Mouse (Mus musculus) right cerebral cortex, adult 18-20 months (tissue): Measurements from ENCODE around the gene Rasl11a.
A peak's percentile ranks its signal among the peaks of the same experiment; 100 is the strongest.

ENCODE experiments used
- DNase-seq: peaks from one replicate; pipeline ENCODE4 v3.0.0; 2022; ENCODE audit warnings: mixed read lengths

The Rasl11a gene

DNA sequence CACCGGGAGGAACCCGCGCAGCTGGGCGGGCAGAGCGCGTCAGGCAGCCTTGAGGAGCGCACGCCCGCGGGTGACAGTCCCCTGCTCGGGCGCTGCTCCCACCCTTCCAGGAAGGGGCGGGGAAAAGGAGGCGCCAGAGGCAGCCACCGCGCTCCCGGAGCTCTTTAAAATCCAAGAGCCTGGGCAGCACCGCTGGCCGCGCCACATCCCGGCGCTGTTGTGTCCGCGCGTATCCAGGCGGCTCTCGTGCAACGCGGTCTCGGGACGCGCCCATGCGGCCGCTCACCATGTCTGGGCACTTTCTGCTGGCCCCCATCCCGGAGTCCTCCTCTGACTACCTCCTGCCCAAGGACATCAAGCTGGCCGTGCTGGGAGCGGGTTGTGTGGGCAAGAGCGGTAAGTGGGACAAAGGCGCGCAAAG lies at the start of gene Rasl11a:
Gene Rasl11a (plus strand): TSS at position 127 of the 421 bp plus-strand sequence.
- DNase-seq: peak; percentile 87

DNA sequence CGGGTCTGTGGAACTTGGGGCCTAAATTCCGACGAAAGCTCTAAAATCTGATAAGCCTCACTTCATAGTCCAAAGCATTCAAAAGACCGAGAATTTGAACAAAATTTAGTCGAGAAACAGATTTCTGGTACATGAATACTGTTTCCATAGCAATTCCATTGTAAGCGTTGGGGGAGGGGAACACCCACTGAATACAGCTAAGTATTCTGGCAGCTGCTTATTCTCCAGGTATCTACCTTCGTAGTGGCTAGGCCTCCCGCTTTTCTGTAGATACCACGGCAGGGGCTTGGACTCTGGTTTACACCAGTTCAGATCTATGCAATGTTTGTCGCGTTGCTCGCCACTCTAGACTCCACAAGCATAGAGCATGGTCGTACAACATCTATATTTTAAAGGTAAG lies 49.1 kb upstream of the Rasl11a start:
- DNase-seq: peak; percentile 30

DNA sequence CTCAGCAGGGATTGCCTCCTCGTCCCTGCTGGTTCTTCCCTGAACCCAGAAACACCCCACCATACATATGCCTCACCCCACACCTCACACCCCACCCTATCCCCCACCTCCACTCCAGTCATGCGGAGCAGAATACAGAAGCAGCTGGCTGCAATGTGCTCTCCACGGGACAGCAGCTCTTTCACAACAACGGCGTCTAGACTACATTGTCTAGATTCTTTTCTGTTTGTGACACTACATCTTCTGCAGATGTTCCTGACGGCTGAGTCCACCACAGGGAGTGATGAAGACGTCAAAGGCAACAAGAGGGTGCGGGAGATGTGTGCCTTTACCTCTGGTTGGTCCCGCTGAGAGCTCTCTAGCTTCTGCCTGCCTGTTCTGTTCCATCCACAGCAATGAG lies 46.8 kb upstream of the Rasl11a start:
- no peak for DNase-seq

DNA sequence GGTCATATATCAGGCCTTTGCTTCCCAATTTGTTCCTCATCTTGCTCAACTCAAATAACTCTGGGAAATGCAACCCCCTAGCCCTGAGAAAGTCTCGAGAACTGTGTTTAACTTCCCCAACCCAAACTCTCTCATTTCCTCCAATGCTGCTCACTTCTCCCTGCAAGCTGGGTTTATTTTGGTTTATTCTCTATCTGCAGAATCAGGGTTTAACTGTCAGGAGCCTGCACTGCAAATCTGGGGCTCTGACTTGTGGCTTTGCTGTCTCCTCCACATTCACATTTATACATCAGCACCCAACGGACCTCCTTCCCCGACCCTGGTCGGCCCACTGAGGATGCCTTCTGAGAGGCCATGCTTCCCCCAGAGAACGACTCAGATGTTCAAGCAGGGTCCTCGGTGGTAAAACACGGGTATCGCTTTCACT lies 38.9 kb upstream of the Rasl11a start:
- DNase-seq: no peak

DNA sequence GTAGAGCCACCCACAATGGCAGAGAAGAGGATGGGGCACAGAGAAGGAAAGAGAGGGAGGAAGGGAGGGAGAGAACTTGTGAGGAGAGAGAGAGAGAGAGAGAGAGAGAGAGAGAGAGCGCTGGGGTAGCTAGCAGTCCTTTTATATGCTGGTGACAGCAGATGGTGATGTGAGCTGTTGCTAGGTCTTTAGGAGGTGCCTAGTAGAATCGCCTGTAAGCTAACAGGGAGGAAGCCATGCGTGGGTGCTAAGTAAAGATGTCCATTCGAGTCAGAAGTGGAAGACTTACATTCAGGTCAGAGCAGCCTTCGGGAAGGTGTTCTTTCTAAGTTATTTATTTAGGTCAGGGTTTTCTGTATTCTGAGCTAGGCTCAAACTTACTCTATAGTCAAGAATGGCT lies 34.9 kb upstream of the Rasl11a start:
- peak; percentile 41 for DNase-seq

DNA sequence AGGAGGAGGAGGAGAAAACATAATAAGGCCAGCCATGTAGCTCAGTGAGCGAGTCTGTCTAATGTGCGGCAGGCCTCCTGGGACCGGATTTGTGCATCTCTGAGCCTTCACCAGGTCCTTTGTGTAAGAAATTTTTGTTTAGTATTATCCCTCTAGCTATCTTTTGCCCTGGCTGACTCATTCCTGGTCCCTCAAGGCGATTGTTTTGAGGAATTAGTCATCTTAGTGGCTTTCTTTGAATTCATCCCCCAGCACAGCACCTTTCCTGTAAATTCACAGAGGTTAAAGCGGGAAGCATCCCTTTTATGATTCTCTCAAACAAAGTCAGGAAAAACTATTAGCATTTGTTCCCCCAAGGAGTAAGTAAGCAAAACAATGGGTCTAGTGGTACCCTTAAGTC lies 32.0 kb upstream of the Rasl11a start:
- no peak for DNase-seq

DNA sequence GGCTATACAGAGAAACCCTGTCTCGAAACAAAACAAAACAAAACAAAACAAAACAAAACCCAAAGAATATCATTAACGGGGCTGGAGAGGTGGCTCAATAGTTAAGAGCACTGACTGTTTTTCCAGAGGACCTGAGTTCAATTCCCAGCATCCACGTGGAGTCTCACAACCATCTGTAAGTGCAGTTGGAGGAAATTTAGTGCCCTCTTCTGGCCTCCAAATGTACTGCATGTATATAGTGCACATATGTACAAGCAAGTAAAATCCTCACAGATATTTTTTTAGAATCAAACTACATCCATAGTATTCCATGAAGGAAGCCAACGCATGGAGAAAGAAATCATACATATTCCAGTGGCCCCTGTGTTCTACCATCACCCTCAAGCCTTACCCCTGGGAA lies 31.4 kb upstream of the Rasl11a start:
- DNase-seq: no peak

DNA sequence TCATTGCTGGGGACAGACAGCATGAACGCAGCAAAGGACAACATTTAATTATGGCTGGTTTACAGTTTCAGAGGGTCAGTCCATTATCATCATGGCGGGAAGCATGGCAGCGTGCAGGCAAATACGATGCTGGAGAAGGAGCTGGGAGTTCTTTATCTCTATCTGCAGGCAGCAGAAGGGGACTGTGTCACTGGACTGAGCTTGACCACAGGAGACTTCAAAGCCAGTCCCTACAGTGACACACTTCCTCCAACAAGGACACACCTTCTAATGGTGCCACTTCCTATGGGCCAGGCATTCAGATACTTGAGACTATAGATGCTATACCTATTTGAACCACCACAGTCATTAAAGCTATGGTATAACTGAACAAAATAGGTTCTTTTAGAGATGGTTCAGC lies 29.5 kb upstream of the Rasl11a start:
- DNase-seq: no peak

DNA sequence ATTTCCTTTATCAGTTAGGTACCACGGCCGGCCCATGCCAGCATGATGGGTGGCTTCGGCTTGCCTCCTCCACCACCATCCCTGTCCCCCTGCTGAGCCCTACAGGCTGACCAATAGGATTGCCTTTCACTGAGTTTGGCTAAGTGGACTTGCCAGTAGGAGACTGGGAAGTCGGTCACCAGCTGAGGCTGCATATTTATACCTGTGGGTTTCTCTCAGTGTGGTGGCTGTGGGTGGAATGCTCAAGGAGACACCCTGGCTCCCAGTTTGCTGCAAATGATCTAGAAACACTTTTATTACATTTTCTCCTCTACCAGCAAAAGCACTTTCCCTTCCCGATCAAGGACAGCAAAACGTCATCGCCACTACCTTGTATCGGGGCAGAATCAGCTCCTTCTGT lies 27.3 kb upstream of the Rasl11a start:
- DNase-seq: peak; percentile 43

DNA sequence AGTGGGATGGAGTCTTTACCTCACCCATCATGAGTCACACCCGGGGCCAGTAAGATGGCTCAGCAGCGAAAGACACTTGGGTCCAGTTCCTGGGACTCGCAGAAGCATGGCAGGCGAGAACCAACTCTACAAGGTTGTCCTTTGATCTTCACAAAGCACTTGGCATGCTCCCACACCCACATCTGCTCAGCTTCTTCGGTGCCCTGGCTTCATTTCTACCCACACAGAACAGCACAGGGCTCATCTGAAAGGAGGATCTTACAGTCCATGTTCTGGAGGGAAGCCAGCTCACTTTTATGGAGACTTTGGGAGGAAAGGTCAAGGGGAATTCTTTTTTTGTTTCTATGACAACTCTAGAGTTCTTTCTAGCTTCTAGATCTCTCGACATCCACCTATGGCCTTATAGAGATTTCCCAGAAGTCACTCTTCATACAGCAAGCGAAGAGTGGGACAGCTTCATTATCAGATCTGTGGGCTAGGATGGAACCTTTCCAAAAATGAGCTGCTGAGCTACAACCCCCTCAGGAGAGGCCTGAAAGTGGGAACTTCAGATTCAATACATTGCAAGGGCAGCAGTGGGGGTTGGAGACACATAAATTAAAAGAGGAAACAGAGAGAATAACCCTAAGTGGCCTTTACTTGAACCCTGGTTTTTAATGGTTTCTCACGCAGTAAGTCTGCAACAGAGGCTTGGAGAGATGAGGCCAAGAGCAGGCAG lies 25.8 kb upstream of the Rasl11a start:
- DNase-seq: no peak

DNA sequence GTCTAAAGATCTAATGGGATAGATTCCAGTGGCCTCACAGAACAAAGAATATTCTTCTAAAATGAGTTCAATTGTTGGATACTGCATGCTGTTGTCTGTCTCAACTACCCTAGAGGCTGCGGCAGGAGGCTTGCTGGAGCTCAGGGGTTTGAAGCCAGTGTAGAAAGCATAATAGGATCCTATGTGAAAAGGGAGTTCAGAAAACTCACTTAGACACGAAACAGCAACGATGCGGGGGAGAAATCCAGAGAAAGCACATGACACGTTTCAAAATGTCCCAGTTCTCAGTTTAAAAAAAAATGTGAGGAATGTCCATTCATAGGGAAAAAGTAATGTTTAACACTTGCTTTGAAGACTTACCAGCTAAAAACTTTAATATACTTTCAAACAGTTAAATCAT lies 21.9 kb upstream of the Rasl11a start:
- DNase-seq: peak; percentile 42

DNA sequence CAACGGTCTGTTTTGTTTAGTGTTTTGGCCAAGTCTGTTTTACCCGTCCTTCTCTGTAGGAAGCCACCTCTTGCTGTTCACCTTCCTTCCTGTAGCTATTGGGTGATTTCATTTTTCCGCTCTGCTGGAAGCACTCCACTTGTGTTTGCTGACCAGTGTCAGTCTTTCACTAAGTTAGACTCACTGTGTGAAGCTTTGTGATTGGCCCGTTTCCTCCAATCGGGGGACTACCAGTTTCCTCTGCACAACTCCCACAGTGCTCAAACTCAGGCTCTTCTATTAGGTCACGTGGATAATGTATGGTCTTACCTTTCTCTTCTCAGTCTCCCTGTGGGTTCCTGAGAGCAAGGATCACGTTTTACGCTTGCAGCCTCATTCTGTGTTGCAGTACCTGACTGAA lies 15.3 kb upstream of the Rasl11a start:
- DNase-seq: no peak

DNA sequence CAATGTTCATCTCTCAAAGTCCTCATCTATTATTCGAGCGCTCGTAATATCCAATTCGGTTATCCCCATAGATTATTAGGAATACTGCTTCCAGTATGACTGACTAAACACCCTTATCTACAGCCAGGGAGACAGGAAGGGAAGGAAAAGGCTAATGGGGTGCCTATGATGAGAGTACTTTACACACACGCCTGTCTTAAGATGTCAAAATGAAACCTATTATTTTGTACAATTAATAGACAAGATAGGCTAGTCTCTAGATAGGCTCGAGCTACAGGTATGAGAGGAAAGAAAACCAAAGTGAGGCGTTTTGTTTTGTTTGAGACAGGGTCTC lies 12.5 kb upstream of the Rasl11a start:
- no peak for DNase-seq

DNA sequence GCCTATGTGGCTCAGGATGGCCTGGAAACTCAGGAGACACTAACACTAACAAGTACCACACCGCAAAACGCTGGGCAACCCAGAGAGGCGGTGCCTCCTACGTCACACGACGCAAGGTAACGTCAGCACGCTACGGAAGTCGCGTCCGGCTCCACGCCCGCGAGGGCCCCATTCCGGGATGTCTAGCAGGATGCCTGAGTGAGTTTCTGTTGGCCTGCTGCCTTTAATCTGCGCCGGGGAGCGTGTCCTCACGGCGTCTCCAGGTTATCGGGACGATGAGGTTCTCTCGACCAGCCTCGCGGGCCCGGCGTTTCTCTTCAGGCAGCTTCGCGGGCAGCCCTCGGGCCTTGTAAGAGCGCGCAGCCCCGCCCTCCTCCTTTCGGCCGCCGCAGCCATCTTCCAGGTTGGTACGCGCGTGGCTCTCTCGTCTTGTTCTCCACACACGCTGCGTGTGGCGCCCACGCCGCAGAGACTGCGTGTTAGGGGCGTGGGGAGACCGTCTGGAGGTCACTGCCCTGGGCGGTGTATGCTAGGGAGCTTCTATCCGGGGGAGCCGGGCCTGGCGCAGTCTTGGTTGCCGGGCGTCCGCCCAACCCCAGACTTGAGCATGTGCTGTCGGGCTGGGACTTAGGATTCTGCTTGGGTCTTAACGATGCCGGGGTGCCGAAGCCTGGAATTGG lies 12.0 kb upstream of the Rasl11a start, which contains the start of gene Rpl21:
Gene Rpl21 (plus strand): TSS at position 122 of the 680 bp plus-strand sequence.
- DNase-seq: peak; percentile 94

DNA sequence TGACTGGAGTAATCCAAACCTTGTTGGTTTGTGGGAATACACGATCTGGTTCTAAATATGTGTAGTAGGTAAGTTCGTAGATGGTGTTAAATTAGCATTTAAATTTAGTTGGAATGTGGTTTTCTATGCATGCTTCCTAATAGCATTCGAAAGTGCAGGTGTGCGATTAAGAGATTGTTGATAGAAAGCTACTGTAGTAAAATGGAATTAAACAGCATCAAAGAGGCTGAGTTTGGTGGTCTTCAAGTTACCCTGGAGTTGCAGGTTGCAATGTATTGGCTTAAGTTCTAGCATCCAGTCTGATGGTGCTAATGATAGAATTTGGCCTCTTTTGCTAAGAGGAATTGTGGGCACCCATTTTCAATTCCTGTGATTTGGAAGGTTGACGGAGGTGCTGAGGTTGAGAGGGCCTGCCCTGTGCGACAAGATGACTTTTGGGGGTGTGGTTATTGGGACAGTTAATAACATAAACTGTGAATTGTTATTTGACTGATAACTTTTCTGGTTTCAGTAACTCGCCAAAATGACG lies 11.1 kb upstream of the Rasl11a start:
- DNase-seq: no peak

DNA sequence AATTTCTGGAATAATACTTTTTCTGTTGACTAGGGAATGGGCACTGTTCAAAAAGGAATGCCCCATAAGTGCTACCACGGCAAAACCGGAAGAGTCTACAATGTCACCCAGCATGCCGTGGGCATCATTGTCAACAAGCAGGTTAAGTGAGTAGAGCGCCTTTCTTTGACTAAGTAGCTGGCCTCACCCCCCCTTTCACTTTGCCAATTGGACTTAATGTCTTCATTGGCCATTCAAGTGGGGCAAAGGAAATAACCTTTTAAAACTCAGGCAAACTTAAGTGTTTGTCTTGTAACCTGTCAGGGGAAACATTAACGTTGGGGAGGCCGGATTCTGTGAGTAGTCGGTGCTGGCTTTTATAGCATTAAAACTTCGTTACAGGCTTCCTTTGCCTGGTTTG lies 9.9 kb upstream of the Rasl11a start:
- no peak for DNase-seq

DNA sequence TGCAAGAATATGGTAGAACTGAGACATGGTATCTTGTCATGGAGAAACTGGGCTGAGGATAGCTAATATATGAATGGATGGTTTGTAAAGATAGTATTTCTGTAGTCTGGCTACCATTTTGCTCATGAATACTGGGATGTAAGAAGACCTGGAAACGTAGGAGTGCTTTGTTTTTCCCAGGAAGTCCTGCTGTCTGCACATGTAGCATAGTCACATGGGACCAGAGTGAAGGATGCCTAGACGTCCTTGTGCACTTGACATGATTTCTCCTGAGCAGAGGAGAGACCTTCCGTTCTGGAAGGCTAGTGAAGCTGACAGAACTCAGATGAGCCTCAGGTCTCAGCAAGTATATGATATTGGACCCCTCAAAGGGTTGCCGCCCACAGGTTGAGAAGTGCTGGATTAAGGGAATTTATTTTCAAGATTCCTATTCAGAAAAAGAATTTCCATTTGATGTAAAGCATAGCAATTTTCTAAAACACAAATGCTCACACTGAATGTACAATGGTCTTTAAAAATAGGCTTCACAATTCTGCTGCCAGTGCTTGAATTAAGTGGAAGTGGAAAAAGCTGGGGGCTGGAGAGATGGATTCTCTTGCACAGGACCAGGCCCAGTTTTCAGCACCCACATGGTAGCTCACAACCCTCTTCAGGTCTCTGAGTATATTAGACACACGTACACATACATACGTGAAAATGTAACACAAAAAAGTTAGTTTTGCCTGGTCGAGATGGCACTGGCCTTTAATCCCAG lies 6.7 kb upstream of the Rasl11a start:
- DNase-seq: no peak

DNA sequence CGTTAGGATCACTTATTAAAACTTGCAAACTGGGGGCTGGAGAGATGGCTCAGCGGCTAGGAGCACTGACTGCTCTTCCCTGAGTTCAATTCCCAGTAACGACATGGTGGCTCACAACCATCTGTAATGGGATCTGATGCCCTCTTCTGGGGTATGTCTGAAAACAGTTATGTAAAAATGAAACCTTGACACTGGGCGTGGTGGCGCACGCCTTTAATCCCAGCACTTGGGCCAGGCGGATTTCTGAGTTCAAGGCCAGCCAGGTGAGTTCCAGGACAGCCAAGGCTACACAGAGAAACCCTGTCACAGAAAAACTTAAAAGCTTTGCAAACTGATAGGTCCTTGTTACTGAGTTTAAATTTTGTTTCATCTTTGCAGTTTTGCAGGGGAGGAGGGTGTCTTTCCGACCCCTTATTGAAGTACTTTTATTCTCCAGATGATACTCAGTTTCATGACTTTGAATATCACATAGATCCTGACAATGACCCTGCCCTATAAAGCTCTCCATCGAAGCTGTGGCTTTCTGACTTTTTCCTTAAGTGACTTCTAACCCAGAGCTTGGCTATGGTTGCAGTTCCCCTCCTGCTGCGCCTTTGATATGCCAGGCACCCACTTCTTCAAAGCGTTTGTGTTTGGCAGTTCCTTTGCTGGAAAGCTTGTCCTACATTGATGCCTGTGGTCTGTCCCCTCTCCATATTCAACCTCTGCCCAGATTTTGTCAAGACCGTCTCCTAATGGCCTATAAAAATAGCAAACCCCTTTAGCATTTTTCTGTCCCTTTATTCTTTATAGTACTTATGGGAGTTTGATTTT lies 5.8 kb upstream of the Rasl11a start:
- DNase-seq: no peak

DNA sequence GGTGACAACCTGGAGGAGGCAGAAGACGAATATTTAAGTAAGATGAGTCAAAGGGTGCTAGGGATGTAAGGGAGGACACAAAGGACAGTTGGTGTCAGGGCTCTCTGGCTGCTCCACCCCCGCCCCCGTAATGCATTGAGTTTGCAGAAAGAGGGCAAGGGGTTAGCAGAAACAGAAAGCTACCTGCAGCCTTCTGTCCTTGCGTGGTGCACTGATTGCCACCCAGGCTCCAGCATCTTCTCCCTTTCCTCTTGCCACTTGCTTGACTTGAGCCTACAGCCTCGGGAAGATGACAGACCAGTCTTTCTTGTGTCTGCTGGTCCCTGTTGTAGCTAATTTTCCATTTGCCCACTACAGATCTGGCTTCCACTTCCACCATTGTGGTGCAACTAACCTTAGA lies 5.1 kb upstream of the Rasl11a start:
- DNase-seq: no peak

DNA sequence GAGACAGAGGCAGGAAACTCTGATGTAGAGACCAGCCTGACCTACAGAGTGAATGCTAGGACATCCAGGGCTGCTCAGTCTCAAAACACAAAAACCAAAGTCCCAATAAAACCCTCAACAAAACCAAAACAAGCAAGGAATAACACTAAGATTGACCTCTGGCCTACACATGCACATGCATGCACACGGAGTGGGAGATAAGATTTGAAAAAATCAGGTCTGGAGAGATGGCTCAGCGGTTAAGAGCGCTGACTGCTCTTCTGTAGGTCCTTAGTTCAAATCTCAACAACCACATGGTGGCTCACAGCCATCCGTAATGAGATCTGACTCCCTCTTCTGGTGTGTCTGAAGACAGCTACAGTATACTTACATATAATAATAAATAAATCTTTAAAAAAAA lies 4.4 kb upstream of the Rasl11a start:
- DNase-seq: no peak

DNA sequence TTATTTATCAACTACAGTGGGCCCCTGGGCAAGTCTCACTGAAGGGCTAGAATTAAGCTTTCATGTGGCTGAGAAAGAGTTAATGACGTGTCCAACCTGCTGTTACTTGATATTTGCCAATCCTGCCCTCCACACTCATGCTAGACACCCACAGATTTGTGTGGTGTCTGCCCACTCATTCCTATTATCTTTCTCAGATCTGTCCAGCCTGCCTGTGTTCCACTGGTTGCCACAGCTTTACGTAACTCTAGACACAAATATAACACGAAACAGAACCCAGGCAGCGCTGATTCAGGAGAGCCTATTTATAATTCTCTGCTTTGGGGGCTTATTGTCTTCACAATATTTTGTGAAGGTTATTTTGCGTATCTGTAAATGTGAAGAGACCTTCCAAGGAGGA lies 3.6 kb upstream of the Rasl11a start:
- peak; percentile 37 for DNase-seq

DNA sequence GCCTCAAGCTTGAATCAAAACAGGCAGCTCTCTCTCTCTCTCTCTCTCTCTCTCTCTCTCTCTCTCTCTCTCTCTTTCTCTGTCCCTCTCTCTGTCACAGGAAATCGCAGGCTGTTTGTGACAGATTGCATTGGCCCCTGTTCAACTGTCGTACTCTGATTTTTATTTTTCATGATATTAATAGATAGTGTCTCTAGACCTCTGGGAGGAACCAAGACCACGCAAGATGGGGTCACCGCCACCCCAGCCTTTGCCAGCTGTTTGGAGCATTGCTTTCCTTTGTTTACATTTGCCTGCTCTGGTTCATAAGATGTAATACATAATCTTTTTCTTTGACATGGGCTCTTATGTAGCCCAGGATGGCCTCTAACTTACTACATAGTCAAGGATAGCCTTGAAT lies 2.9 kb upstream of the Rasl11a start:
- no peak for DNase-seq
